In genomic region chr3:37313371-37313770, GRCm38 (mm10) we compare ENCODE assay signal across 7 mouse cellular contexts. TPM values are rescaled to one million over a fixed set of nuclear protein-coding genes. Genes with fewer than 3 reads are reported as not detected.
DNase-seq lines count a peak whose midpoint lies in the region; ATAC-seq and TF ChIP-seq lines count a peak whose summit lies in the region.

No protein-coding gene starts in this region.

- whole genome bisulfite sequencing in lung, embryonic 15.5 days = 30% methylated on average over 1 of the region's 1 CpGs
- whole genome bisulfite sequencing in heart, embryonic 16.5 days = 32% methylated on average over 1 of the region's 1 CpGs
- WGBS in liver, postnatal 0 days (ENCODE audit: insufficient replicate concordance) = 28% methylated on average over 1 of the region's 1 CpGs
- 6% methylated on average over 1 of the region's 1 CpGs for WGBS in stomach, postnatal 0 days

- no peaks in the 10 kb centered on the region for H3K9me3 ChIP-seq in lung, embryonic 15.5 days
- H3K9me3 ChIP-seq in G1E (replicated peaks) = no peaks in the 10 kb centered on the region
- no peaks in the 10 kb centered on the region; the same call in 1 of the 2 replicates for H3K9me3 ChIP-seq in heart, embryonic 16.5 days (replicated peaks; ENCODE audit: control insufficient read depth, low read length)
- H3K9me3 ChIP-seq in liver, postnatal 0 days (ENCODE audit: low read length) = no peaks in the 10 kb centered on the region
- no peaks in the 10 kb centered on the region for H3K9me3 ChIP-seq in stomach, postnatal 0 days (ENCODE audit: control insufficient read depth, low read length)

- peak overlapping the region; percentile 92 for H3K9ac ChIP-seq in lung, embryonic 15.5 days
- peak overlapping the region; percentile 79 for H3K9ac ChIP-seq in heart, embryonic 16.5 days (ENCODE audit: low read length)
- 0 out of 2 replicates have a peak overlapping the region, but pooled peaks have one; percentile 91 for H3K9ac ChIP-seq in liver, postnatal 0 days (replicated peaks)
- H3K9ac ChIP-seq in stomach, postnatal 0 days (ENCODE audit: low read length) = no peak overlapping the region

- peak overlapping the region; percentile 85 for H3K4me2 ChIP-seq in lung, embryonic 15.5 days
- peak overlapping the region; percentile 81 for H3K4me2 ChIP-seq in heart, embryonic 16.5 days (ENCODE audit: low read depth, low read length)
- H3K4me2 ChIP-seq in liver, postnatal 0 days (ENCODE audit: low read depth, low read length) = peak overlapping the region; percentile 97
- peak overlapping the region; percentile 77 for H3K4me2 ChIP-seq in stomach, postnatal 0 days (replicated peaks; ENCODE audit: low read depth)

- H3K36me3 ChIP-seq in lung, embryonic 15.5 days = no peaks in the 10 kb centered on the region
- peaks cover 16% of the 10 kb centered on the region for H3K36me3 ChIP-seq in G1E (replicated peaks)
- no peaks in the 10 kb centered on the region for H3K36me3 ChIP-seq in heart, embryonic 16.5 days (ENCODE audit: control insufficient read depth, insufficient read depth)
- no peaks in the 10 kb centered on the region for H3K36me3 ChIP-seq in liver, postnatal 0 days (replicated peaks; ENCODE audit: insufficient read depth, low read length)
- H3K36me3 ChIP-seq in stomach, postnatal 0 days (ENCODE audit: control insufficient read depth, insufficient read depth, low read length) = no peaks in the 10 kb centered on the region

- H3K27me3 ChIP-seq in lung, embryonic 15.5 days = no peaks in the 10 kb centered on the region
- H3K27me3 ChIP-seq in G1E (ENCODE audit: insufficient read depth, low read length) = no peaks in the 10 kb centered on the region
- no peaks in the 10 kb centered on the region for H3K27me3 ChIP-seq in heart, embryonic 16.5 days (ENCODE audit: control insufficient read depth, insufficient read depth, low read length)
- no peaks in the 10 kb centered on the region for H3K27me3 ChIP-seq in liver, postnatal 0 days (ENCODE audit: insufficient read depth, low read length)
- H3K27me3 ChIP-seq in stomach, postnatal 0 days (ENCODE audit: control insufficient read depth, insufficient read depth, low read length) = no peaks in the 10 kb centered on the region

- no peak for TF ChIP-seq POLR2A in brain, embryonic 14.5 days (IDR thresholded peaks at IDR 0.05; ENCODE audit: borderline replicate concordance, extremely low read depth, insufficient read depth, insufficient read length, poor library complexity, severe bottlenecking)

- TF ChIP-seq EP300 in liver, postnatal 0 days (IDR thresholded peaks at IDR 0.05; ENCODE audit: low read depth) = no peak
- TF ChIP-seq EP300 in stomach, postnatal 0 days (optimal IDR thresholded peaks at IDR 0.05) = no peak

- no peak overlapping the region for H3K27ac ChIP-seq in lung, embryonic 15.5 days
- no peak overlapping the region for H3K27ac ChIP-seq in heart, embryonic 16.5 days (ENCODE audit: low read length)
- peak overlapping the region; percentile 24; the same call in 1 of the 2 replicates for H3K27ac ChIP-seq in liver, postnatal 0 days (ENCODE audit: low read depth)
- H3K27ac ChIP-seq in stomach, postnatal 0 days (replicated peaks) = peak overlapping the region; percentile 56; the same call in 1 of the 2 replicates

- H3K4me3 ChIP-seq in lung, embryonic 15.5 days = peak overlapping the region; percentile 87
- peak overlapping the region; percentile 82; the same call in 1 of the 2 replicates for H3K4me3 ChIP-seq in G1E (ENCODE audit: low read depth, low read length)
- peak overlapping the region; percentile 69 for H3K4me3 ChIP-seq in heart, embryonic 16.5 days (ENCODE audit: low read length)
- H3K4me3 ChIP-seq in liver, postnatal 0 days (ENCODE audit: low read depth, low read length) = peak overlapping the region; percentile 95; the same call in 1 of the 2 replicates
- peak overlapping the region; percentile 86; the same call in 1 of the 2 replicates for H3K4me3 ChIP-seq in stomach, postnatal 0 days (ENCODE audit: low read depth, low read length)

- DNase-seq in lung, postnatal 10 days = no peak
- no peak for DNase-seq in G1E (ENCODE audit: low spot score)
- peak; percentile 5 for DNase-seq in brain, embryonic 14.5 days (ENCODE audit: low read depth)
- no peak for DNase-seq in liver, postnatal 0 days
- DNase-seq in stomach, postnatal 0 days (ENCODE audit: low spot score) = no peak

- ATAC-seq in lung, embryonic 15.5 days (ENCODE audit: borderline replicate concordance, extremely low read depth, low FRiP score, low TSS enrichment) = no peak
- ATAC-seq in G1E (ENCODE audit: extremely low read depth, insufficient number of reproducible peaks, low FRiP score, poor library complexity, severe bottlenecking) = peak; percentile 43
- no peak for ATAC-seq in heart, embryonic 16.5 days (replicated peaks; ENCODE audit: extremely low read depth, insufficient read depth, low FRiP score)
- no peak for ATAC-seq in liver, postnatal 0 days
- ATAC-seq in stomach, postnatal 0 days (ENCODE audit: low FRiP score, low TSS enrichment) = 0 out of 2 replicates have a peak, but pooled peaks have one; percentile 36

- H3K4me1 ChIP-seq in lung, embryonic 15.5 days = 0 out of 2 replicates have a peak, but pooled peaks cover 6% of the 10 kb centered on the region
- H3K4me1 ChIP-seq in G1E (ENCODE audit: insufficient read depth, low read depth, low read length) = peaks cover 37% of the 10 kb centered on the region
- 0 out of 2 replicates have a peak, but pooled peaks cover 2% of the 10 kb centered on the region for H3K4me1 ChIP-seq in heart, embryonic 16.5 days (ENCODE audit: control insufficient read depth, insufficient read depth, low read length)
- H3K4me1 ChIP-seq in liver, postnatal 0 days (ENCODE audit: insufficient read depth) = peaks cover 4% of the 10 kb centered on the region; the same call in 1 of the 2 replicates
- H3K4me1 ChIP-seq in stomach, postnatal 0 days (replicated peaks; ENCODE audit: control insufficient read depth, insufficient read depth) = no peaks in the 10 kb centered on the region

- no peak for TF ChIP-seq CTCF in G1E (IDR thresholded peaks at IDR 0.05; ENCODE audit: low read depth, low read length)
- TF ChIP-seq CTCF in brain, embryonic 14.5 days (IDR thresholded peaks at IDR 0.05; ENCODE audit: borderline replicate concordance, extremely low read depth, insufficient read depth, insufficient read length) = no peak
- no peak for TF ChIP-seq CTCF in liver, postnatal 0 days (IDR thresholded peaks at IDR 0.05; ENCODE audit: low read depth)
- no peak for TF ChIP-seq CTCF in stomach, postnatal 0 days (IDR thresholded peaks at IDR 0.05; ENCODE audit: low read depth)

RNA-seq across cellular contexts. Expression of gene Cetn4, which starts 0.9 kb away (rescaled TPM):
- polyA plus RNA-seq in lung, embryonic 15.5 days (2015; fragmentation: Nextera tagmentation; extraction: Ambion mirVana) = 4.9 and 5.7 TPM in 2 replicates
- total RNA-seq in G1E (2014; fragmentation: Nextera tagmentation) (18.2 and 26.3 TPM in 2 replicates), G1E (2017) (14.8 and 15.7 TPM in 2 replicates)
- 6.3 TPM in 2 replicates for polyA plus RNA-seq in G1E (2012)
- polyA plus RNA-seq in brain, embryonic 14.5 days (2012; rRNA removed) = 2.3 and 2.8 TPM in 2 replicates
- 0.94 and 1.6 TPM in 2 replicates for polyA plus RNA-seq in heart, embryonic 16.5 days (2015; fragmentation: Nextera tagmentation; extraction: Ambion mirVana)
- polyA plus RNA-seq in liver, postnatal 0 days (2015; fragmentation: Nextera tagmentation; extraction: Ambion mirVana) = 1.3 TPM in 2 replicates
- 1.7 and 1.8 TPM in 2 replicates for polyA plus RNA-seq in stomach, postnatal 0 days (2015; fragmentation: Nextera tagmentation; extraction: Ambion mirVana)

RNA-seq across cellular contexts. Expression of gene Bbs12, which starts 1.0 kb away (rescaled TPM):
- polyA plus RNA-seq in lung, embryonic 15.5 days (2015; fragmentation: Nextera tagmentation; extraction: Ambion mirVana) = 7.7 and 8.1 TPM in 2 replicates
- total RNA-seq in G1E (2014; fragmentation: Nextera tagmentation) (26.5 and 27.3 TPM in 2 replicates), G1E (2017) (25.3 and 31.6 TPM in 2 replicates)
- 0.51 and 0.52 TPM in 2 replicates for polyA plus RNA-seq in G1E (2012)
- 3.3 and 3.9 TPM in 2 replicates for polyA plus RNA-seq in brain, embryonic 14.5 days (2012; rRNA removed)
- polyA plus RNA-seq in heart, embryonic 16.5 days (2015; fragmentation: Nextera tagmentation; extraction: Ambion mirVana) = 4.7 and 5.3 TPM in 2 replicates
- 1.4 and 1.5 TPM in 2 replicates for polyA plus RNA-seq in liver, postnatal 0 days (2015; fragmentation: Nextera tagmentation; extraction: Ambion mirVana)
- 2.4 and 2.9 TPM in 2 replicates for polyA plus RNA-seq in stomach, postnatal 0 days (2015; fragmentation: Nextera tagmentation; extraction: Ambion mirVana)

RNA-seq across cellular contexts. Expression of gene Fgf2, which starts 34.8 kb away (rescaled TPM):
- 2.2 and 2.3 TPM in 2 replicates for polyA plus RNA-seq in lung, embryonic 15.5 days (2015; fragmentation: Nextera tagmentation; extraction: Ambion mirVana)
- total RNA-seq in G1E (2014; fragmentation: Nextera tagmentation) (6.6 and 6.8 TPM in 2 replicates), G1E (2017) (3.9 and 4.9 TPM in 2 replicates)
- 0.37 and 0.95 TPM in 2 replicates for polyA plus RNA-seq in G1E (2012)
- 0.58 and 0.88 TPM in 2 replicates for polyA plus RNA-seq in brain, embryonic 14.5 days (2012; rRNA removed)
- 1.1 and 1.2 TPM in 2 replicates for polyA plus RNA-seq in heart, embryonic 16.5 days (2015; fragmentation: Nextera tagmentation; extraction: Ambion mirVana)
- polyA plus RNA-seq in liver, postnatal 0 days (2015; fragmentation: Nextera tagmentation; extraction: Ambion mirVana) = 0.26 and 0.29 TPM in 2 replicates
- polyA plus RNA-seq in stomach, postnatal 0 days (2015; fragmentation: Nextera tagmentation; extraction: Ambion mirVana) = 1.1 and 1.2 TPM in 2 replicates

Comparison
In these comparisons a context has a peak if more than half of its experiments do, and no peak if none do; other contexts are left out.
1. ATAC-seq: peak in G1E (single experiment) and stomach, postnatal 0 days (single experiment); none in lung, embryonic 15.5 days (single experiment), heart, embryonic 16.5 days (single experiment) and liver, postnatal 0 days (single experiment).
2. H3K27ac ChIP-seq: peak in liver, postnatal 0 days (single experiment) and stomach, postnatal 0 days (single experiment); none in lung, embryonic 15.5 days (single experiment) and heart, embryonic 16.5 days (single experiment).
3. Peak in every context shown above with its lines, with median percentiles within 50 percentile points of each other: H3K4me2 ChIP-seq and H3K4me3 ChIP-seq.